Mouse (Mus musculus) CH12F3 (cell line): Measurements from ENCODE around the gene Ceacam2.
"Not testable (repeated sequence)": the region's sequence is repeated elsewhere in the genome, so short reads cannot be mapped to it uniquely, and the experiment has no call there.

Source experiments
- in situ Hi-C: fragments of 300-500 bp; cut with MboI; formaldehyde crosslinking; loops from 2 replicates; pipeline ENCODE4 v1.14.3; 2020; ENCODE audit warnings: low sequenced_read_pairs

Gene Ceacam2

GRCm38 (mm10) chr7:25539376-25539907 is at the start of gene Ceacam2:
Gene Ceacam2 (minus strand): TSS chr7:25539857.
- in situ Hi-C loops, result not testable (repeated sequence)

GRCm38 (mm10) chr7:25585351-25586204 is 45.9 kb upstream of the Ceacam2 start:
- in situ Hi-C loops, result no loop called here

- in situ Hi-C loops, result no loop called here
Measured at GRCm38 (mm10) chr7:25584651-25585050, 45.0 kb upstream of the Ceacam2 start.

GRCm38 (mm10) chr7:25582301-25582810 is 42.7 kb upstream of the Ceacam2 start:
- in situ Hi-C loops, result no loop called here

GRCm38 (mm10) chr7:25579441-25579840 is 39.8 kb upstream of the Ceacam2 start:
- in situ Hi-C loops, result no loop called here

GRCm38 (mm10) chr7:25576793-25577437 is 37.3 kb upstream of the Ceacam2 start:
- in situ Hi-C loops, result not testable (repeated sequence)

- in situ Hi-C loops, result not testable (repeated sequence)
Measured at GRCm38 (mm10) chr7:25576308-25576707, 36.7 kb upstream of the Ceacam2 start.

GRCm38 (mm10) chr7:25575870-25576269 is 36.2 kb upstream of the Ceacam2 start:
- in situ Hi-C loops, result no loop called here

GRCm38 (mm10) chr7:25575105-25575504 is 35.4 kb upstream of the Ceacam2 start:
- in situ Hi-C loops, result no loop called here

- in situ Hi-C loops, result not testable (repeated sequence)
Measured at GRCm38 (mm10) chr7:25573806-25574205, 34.1 kb upstream of the Ceacam2 start.

- in situ Hi-C loops, result no loop called here
Measured at GRCm38 (mm10) chr7:25568721-25569120, 29.1 kb upstream of the Ceacam2 start.

- in situ Hi-C loops, result not testable (repeated sequence)
Measured at GRCm38 (mm10) chr7:25541464-25541863, 1.8 kb upstream of the Ceacam2 start.

- in situ Hi-C loops, result not testable (repeated sequence)
Measured at GRCm38 (mm10) chr7:25539954-25540353, 297 bp upstream of the Ceacam2 start.

GRCm38 (mm10) chr7:25530837-25531236 is 8.8 kb downstream of the Ceacam2 start:
- in situ Hi-C loops, result no loop called here

GRCm38 (mm10) chr7:25516070-25516777 is 23.4 kb downstream of the Ceacam2 start:
- in situ Hi-C loops, result not testable (repeated sequence)

- in situ Hi-C loops, result not testable (repeated sequence)
Measured at GRCm38 (mm10) chr7:25515667-25516066, 24.0 kb downstream of the Ceacam2 start.

GRCm38 (mm10) chr7:25509925-25510324 is 29.7 kb downstream of the Ceacam2 start:
- in situ Hi-C loops, result no loop called here

GRCm38 (mm10) chr7:25494649-25495048 is 45.0 kb downstream of the Ceacam2 start:
- in situ Hi-C loops, result no loop called here

- in situ Hi-C loops, result not testable (repeated sequence)
Measured at GRCm38 (mm10) chr7:25490698-25491097, 49.0 kb downstream of the Ceacam2 start.

- in situ Hi-C loops, result not testable (repeated sequence)
Measured at GRCm38 (mm10) chr7:25489382-25489781, 50.3 kb downstream of the Ceacam2 start.

GRCm38 (mm10) chr7:25486186-25486585 is 53.5 kb downstream of the Ceacam2 start:
- in situ Hi-C loops, result no loop called here
